Mouse (Mus musculus): ENCODE measurements around the gene Smagp. TPM values are rescaled to one million over a fixed set of nuclear protein-coding genes. Genes with fewer than 3 reads are reported as not detected.
A peak's percentile ranks its signal among the peaks of the same experiment; 100 is the strongest.

Smagp gene
- polyA plus RNA-seq (2017; shearing (Covaris generic)): not detected

DNA sequence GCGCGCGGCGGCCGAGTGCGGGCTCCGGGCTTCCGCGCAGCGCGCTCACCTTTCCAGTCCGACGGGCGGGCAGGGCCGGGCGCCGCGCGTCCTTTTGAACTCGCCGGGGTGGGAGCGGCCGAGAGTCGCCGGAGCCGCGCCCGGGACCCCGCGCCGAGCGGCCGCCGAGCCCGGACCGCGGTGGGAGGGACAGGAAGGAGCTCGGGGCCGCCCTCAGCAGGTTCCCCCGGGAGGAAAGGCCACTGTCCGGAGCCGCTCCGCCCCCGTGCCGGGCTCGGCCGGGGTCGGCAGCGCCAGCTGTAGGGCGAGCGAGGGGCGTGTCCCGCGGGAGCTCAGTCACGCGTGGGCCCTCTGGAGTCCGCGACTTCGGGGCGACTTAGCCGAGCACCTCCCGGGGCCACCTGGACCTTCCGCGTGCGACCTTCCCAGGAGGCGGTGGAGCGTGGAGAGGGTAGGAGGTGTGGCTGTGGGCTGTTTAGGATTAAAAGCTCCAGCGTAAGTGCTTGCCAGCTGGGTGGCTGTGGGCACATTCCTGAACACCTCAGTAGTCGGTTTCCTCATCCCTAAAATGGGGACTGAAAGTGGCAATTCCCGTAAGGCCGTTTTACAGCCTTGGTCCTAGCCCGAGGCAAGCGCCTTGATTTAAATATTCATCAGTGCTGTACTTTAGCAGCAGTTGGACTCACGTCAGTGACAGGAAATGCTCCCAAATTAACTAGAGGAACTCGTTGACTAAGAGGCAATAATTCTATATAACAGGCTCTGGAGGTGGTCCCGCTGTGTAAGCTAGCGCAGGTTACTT lies at the start of gene Smagp:
Gene Smagp (minus strand): TSS at position 241 of the 802 bp plus-strand sequence.
- ATAC-seq: peak; percentile 25

DNA sequence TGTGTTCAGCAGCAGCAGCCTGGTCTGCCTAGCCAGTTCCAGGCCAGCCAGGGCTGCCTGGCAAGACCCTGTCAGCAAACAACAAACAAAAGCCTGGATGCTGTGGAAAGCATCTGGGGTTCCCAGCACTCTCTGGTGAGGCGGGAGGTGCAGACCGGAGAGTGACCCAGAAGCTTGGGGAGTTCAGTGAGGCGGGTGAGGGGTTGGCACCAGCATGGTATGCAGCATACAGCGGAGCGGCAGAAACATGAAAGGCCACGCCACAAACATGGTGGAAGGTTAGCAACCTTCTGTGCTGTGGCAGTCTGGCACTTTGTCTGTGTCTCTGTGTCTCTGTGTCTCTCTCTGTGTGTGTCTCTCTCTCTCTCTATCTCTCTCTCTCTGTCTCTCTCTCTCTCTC lies 49.7 kb upstream of the Smagp start:
- ATAC-seq: no peak

DNA sequence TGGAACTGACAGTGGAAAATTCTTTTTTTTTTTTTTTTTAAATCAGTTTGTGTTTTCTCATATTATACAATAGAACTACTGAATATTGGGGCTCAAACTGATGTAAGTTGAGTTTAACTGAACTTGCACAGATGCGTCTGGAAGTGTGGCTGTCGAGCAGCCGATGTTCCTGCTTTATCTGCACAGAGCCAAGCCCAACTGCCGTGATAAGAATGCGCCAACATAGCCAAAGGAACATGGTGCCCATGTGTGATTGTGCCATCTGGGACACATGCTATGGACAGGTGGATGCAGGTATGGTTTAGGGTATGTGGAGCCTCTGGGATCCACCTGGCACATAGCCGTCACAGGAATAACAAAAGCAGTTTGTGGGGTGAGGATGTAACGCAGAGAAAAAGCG lies 49.1 kb upstream of the Smagp start:
- no peak for ATAC-seq

DNA sequence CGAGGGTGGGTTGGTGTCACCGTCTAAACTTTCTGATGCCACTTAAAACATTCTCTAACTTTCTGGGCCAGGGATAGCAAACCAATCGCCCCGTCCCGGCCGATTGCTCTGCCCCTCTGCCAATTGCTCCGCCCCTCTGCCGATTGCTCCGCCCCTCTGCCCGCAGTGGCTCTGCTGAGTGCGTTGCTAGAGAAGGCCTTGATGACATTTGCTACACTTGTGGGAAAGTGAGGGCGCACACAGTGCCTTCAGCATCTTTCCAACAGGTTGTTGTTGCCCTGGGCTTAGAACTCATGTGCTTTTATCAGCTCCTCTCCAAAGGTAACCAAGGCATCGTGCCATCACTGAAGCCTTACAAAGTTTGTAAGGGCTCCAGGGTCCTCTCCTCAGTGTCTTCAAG lies 48.5 kb upstream of the Smagp start:
- ATAC-seq: no peak

DNA sequence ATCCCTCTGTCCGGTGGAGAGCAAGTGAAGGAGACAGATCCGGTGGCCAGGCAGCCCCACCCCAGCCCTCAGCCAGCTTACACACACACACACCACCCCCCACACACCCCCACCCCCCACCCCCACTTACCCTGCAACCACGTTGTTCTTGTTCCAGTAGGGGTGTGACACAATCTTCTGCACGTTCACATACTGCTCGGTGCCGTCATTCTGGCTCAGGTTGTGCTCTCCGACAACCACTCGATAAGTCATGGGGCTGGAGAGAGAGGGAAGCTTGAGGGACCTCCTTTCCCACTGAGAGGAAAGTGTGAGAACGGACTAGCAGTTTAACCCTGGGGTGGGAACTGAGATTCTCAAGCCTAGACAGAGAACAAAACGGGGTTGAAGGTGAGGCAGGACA lies 47.7 kb upstream of the Smagp start:
- ATAC-seq: no peak

DNA sequence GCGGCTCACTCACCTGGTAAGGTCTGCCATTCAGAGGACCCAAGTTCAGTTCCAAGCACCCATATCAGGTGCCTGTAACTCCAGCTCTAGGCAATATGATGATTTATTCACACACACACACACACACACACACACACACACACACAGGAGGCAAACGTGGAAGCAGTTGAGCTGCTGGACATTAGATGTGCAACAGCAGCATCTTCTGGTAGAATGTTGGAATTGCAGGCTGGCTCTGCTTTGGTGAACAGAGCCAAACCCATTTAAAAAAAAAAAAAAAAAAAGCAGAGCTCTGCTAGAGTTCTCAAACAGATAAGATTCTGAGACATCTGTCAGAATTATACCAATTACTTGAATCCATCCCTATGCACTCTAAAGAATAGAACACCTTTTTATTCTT lies 46.3 kb upstream of the Smagp start:
- ATAC-seq: peak; percentile 76

DNA sequence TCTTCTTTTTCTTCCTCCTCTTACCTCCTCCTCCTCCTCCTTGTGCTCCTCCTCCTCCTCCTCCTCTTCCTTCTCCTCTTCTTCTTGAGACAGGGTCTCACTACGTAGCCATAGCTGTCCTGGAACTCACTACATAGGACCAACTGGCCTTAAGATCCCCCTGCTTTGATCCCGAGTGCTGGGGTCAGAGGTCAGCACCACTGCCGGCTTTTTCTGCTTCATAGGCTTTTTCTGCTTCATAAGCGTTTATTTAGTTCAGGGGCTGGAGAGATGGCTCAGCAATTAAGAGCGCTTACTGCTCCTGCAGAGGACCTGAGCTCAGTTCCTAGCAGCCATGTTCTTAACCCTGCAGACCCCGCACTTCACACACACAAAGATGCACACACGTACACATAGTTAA lies 45.0 kb upstream of the Smagp start:
- no peak for ATAC-seq

DNA sequence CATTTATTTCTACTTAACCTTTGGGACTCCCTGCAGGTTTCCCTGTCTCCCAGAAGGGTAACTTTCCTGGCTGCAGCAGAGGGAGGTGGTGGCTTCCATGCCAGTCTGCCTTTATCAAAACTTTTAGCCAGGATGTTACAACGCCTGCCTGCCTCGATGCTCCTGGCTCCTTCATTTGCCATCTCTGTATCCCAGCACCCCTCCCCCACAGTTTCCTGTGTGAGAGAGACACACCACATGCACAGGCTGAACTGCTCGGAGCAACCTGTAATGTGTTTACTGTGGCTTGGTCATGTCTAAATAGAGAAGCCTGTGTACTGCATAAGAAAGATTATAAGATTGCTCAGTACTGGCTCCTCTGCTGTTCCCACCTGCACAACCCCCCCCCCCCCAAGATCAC lies 43.6 kb upstream of the Smagp start:
- ATAC-seq: no peak

DNA sequence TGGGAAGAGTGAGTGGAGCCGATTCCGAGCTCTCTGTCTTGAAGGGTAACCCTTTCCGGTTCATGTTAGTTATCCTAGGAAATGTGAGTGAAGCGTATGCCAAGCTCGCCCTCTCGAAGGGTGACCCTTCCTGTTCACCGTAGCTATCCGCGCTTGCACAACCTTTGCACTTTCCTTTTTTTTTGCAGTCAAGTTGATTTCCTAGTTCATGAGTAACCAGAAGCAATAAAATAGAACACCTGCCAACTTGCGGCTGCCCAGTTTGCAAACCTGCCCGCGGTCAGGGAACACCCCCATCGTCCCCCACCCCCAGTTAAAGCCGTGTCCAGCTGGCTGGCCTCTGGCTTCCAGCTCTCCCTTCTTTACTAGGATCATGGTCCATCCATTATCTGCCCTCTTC lies 42.3 kb upstream of the Smagp start:
- no peak for ATAC-seq

DNA sequence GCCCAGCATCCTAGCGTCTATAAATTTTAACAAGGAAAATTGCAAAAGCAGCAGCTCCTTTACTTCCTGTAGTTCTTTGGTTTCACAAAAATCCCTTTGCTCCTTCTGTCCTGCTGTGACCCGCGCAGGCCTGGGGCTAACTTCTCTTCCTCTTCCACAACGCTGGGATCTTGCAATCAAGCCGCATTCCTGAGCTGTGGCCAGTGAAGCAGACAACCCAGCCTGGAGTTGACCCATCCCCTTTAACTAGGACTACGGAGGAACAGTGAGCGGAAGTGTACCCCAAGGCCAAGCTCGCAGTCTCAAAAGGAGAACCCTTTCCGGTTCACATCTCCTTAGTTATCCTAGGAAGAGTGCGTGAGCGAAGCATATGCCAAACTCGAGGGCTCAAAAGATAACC lies 41.8 kb upstream of the Smagp start:
- ATAC-seq: no peak

DNA sequence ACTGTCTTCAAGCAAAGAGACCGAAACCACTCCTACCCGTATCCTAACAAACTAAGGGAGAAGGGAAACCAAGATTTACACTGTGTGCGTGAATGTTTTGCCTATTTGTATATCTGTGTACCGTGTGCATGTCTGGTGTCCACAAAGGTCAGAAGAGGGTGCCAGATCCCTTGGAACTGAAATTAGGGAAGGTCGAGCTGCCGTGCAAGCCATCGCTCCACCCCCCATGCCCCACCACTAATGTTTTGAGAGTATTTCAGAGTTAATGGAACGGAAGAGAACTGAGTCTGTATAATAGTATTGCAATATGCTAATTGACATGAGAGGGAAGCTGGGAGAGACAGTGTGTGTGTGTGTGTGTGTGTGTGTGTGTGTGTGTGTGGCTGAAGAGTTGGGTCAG lies 40.9 kb upstream of the Smagp start:
- ATAC-seq: no peak

DNA sequence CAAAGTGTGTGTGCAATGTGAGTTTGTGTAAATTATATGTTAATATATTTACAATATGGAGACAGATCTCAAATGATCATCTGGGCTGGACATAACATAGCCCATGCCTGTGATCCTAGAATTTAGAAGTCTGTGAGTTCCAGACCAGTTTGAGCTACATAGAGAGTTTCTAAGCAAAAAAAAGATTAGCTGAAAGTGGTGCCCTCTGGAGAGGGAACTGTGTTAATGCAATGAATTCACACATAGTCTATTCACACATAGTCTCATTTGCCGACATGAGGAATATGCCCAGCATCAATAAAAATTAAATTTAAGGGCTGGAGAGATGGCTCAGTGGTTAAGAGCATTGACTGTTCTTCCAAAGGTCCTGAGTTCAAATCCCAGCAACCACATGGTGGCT lies 39.8 kb upstream of the Smagp start:
- ATAC-seq: no peak

DNA sequence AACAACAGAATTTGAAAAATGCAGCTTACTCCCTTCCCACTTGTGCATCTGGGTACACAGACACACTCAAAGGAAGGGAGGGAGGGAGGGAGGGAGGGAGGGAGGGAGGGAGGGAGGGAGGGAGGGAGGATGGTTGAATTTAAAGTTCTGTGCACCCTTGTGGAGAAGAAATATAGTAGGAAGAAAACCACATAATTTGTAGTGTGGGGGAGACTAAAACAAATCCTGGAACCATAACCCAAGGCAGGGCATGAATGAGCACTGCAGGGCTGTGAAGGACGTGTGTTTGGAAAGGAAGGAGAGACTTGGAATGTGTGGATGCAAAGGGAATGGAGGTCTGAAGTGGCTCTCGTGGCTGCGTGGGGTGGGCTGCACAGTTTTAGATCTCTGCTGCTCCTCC lies 38.7 kb upstream of the Smagp start:
- ATAC-seq: no peak

DNA sequence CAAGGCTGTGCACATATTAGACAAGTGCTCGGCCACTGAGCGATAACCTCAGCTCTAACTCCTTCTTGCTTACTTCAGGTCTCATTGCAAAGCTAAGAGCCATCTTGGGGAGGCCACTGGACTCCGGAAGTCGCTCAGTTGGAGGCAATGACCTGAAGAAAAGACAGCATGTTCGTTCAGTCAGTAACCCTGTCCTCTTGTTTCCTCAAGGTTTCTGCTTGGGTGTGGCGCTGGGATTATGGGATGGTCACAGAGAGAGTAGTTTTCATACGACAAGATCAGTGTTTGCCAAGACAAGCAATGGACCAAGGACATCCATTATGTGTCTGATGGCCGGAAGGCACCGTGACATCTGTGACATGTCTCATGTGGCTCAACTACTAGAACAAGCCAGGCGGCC lies 37.8 kb upstream of the Smagp start:
- ATAC-seq: no peak

DNA sequence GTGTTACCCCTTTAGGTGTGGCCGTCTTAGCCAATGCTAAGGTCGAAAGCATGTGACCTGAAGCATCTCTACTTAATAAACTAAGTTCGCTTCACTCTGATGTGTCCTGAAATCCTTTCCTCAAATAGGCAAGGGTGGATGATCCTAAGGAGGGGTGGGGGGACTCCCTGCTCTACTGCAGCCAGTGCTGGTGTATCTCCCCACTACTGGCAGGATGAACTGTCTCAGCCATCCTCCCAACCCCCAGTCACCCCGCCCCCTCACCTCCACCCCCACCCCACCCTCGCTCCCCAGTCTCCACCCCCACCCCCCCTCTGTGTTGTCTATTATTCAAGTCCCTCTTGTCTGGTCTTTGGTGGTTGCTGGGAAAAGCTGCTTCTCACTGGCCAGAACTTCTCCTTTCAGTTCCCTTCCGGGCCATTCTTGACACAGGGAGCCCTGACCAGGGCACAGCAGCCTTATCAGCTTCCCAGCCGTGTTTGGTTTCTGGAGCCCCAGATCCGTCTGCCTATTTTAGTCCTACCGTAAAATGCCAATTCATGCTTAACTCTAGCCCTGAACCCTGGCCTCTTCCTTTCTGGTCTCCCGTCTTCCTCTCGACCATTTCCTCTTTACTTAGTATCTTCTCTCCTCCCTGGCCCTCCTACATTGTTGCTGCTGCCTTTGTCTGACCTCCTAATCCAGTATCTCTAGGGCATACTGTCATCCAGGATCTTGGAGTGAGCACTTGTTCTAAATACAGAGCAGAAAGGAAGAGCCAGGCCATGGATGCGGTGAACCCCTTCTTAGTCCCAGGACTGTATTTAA lies 37.0 kb upstream of the Smagp start:
- ATAC-seq: no peak

DNA sequence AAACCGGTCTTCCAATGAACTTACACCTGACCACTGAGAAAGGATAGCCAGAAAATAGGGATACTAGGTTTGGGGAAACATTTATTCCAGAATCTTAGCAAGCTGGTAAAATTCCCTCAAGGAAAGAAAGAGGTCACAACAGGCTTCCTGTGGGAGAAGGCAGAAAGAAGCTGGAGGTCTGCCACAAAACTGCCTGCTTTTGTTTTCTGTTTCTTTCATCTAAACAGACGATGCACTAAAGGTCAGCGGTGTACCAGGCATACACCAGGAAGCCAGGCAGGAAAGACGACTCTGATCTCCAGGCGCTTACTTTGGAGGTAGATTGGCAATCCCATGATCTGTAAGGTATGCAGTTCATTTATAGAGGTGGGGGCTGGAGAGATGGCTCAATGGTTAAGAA lies 34.1 kb upstream of the Smagp start:
- no peak for ATAC-seq

DNA sequence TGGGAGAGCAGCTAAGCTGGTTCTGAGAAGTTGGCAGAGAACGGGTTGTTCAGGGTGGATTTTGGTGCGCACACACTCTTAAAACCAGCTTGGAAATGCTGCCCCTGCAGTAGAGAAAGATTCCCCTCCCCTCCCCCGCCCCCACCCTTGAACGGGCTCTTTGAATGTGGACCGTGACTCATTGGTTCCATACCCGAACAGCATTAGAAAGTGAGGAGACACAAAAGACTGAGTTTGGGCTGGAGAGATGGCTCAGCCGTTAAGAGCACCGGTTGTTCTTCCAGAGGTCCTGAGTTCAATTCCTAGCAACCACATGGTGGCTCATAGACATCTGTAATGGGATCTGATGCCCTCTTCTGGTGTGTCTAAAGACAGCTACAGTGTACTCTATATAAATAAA lies 33.3 kb upstream of the Smagp start:
- ATAC-seq: peak; percentile 25

DNA sequence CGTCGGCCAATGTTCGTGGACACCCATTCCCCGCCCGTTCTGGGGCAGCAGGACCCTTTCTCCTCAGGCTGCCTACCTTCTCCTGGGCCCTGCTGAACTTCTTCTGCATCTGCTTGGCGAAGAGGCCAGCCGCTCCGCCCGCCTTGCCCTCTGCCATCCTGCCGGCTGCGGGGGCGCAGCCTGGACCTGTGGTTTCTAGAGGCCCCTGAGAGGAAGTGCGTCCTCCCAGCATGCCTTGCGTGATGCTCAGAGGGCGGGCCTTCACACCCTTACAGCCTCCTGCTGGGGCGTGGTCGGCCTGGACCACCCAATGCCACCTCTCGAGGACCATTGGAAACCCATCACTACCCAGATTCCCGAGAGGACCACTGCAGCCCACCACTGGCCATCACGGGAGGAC lies 32.6 kb upstream of the Smagp start, which contains the start of gene Bin2:
Gene Bin2 (minus strand): TSS at position 217 of the 400 bp plus-strand sequence.
- ATAC-seq: peak; percentile 70

DNA sequence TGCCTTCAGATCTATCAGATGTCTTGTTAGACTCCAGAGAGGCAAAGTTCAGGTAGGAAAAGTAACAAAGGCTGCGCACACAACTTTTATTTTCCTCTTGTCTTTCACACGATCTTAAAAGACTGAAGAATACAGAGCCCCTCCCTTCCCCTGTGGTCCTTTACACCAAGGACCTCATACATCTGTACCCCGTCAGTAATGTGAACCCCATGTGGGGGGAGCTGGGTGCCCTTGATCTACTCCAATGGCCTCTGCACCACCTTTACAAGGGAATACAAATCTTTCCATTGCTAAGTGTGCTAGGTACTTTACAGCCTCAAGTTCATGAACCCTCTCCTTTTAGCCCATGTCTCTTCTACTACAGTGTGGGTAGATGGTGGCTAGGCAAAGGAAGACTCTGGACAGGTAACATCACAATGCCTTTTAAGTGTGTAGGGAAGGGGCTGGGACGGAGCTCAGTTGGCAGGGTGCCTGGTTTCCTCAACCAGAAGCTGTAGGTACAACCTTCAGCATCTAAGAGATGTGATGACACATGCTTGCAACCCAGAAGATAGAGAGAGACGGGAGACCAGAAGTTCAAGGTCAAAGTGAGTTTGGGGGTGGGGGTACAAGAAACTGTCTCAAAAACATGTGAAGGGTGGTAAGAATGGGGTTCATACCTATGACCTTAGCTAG lies 31.3 kb upstream of the Smagp start:
- peak; percentile 37 for ATAC-seq

DNA sequence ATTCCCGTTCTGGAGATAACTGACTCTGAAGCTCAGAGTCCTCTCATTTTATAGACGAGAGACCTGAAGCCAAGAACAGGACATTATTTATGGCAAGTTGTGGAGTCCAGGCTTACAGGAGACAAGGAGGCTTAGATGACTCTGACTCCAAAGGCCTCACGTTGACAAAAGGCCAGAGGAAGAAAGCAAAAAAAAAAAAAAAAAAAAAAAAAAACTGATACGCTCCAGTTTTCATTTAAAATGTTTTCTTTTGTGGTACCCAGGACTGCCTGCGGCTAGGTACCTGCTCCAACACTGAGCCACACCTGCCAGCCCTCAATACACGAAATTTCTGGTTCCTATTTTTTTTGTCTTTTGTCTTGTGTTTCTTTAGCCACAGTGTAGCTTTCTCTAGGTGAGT lies 30.7 kb upstream of the Smagp start:
- ATAC-seq: no peak

DNA sequence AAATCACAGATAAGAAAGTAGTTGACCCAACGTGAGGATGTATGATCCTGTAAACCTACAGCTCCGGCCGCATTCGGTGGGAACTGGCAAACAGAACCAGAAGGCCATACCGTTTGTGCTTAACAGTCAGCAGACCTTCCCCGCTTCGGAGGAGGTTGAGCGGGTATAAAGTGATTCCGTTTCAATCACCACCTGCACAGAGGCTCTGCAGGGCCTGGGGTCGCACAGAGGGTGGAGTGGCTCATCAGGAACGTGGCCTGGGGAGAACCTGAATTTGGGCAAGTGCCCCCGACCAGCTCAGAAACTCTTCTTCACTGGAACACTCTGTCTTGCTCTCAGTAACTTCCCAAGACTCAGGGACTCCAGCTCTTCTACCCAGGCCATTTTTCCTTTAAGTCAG lies 30.1 kb upstream of the Smagp start:
- ATAC-seq: no peak

DNA sequence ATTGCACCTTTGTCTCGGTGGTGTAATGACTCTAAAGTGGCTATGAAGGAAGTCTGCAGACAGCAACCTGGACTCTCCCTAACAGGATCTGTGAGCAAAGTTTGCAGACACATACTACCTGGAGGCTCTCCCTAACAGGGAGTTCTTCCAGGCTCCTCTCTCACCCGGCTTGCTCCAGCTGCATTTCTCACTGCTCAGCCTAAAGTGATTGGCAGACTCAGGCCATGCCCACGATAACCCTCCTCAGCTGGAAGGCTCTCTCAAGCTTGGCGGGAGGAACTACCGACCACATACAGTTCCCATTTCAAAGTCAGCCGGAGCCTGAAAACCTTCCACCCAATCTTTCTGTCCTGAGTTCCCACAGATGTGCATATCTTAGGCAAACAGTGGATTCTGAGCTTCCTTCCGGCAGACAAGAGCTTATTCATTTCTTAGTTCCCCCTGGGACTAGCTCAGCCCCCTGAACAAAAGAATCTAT lies 29.5 kb upstream of the Smagp start:
- ATAC-seq: no peak
